Mouse (Mus musculus): ENCODE data around the gene Glis3. TPM values are rescaled to one million over a fixed set of nuclear protein-coding genes. Genes with fewer than 3 reads are reported as not detected.

The Glis3 gene
- polyA plus RNA-seq, 1 experiment from 2014 or later, result 0.32 TPM

DNA sequence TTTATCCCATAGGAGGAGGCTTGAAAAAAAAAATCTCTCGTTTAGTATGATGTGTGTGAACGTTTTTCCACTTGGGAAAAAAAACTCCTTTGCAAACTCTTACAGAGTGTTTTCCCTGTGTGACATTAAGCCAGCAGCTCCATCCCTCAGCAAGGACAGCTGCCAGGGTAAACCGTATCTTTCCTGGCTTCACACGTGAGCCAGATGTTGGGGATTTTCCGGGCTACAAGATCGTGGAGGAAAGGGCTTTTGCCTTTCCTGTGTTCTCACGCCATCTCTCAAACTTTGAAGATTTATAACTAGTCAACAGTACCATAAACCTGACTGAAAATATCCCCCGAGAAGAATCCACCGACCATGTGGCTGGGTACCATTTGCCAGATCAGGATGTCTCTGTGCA is 256.9 kb downstream of the Glis3 start:
- Histone ChIP-seq H3K9me3 (ENCODE audit: control insufficient read depth, low read length) (no peaks in the 10 kb centered on the region), H3K27ac (ENCODE audit: low read length) (no peak overlapping the region), H3K36me3 (ENCODE audit: control insufficient read depth, insufficient read depth) (no peaks in the 10 kb centered on the region), H3K9ac (replicated peaks; ENCODE audit: low read depth, low read length) (no peak overlapping the region), H3K27me3 (replicated peaks; ENCODE audit: control insufficient read depth, insufficient read depth, low read length) (no peaks in the 10 kb centered on the region), H3K4me2 (ENCODE audit: low read length) (no peak overlapping the region), H3K4me1 (replicated peaks; ENCODE audit: control insufficient read depth, insufficient read depth, low read length) (no peaks in the 10 kb centered on the region), H3K4me3 (replicated peaks; ENCODE audit: low read length) (no peak overlapping the region)
- ATAC-seq, result no peak
- WGBS, result 83% methylated on average over 9 of the region's 9 CpGs

DNA sequence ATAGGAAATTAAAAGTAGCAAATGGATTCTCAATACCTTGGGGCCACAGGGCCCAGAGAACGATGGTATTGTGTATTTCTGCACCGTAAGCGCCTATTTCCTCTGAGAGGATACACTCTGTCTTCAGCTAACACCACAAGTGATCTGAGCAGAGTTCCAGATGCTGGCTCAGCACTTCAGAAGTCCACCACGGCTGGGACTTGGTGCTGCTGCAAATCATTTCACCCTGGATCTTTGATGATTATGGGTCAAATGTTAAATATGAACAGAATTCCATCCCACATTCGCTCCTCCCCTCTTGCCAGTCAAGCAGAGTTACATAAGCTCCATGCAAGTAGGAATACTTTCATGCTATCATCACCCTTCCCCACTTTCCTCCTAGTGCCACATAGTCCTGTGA is 263.8 kb downstream of the Glis3 start:
- Histone ChIP-seq H3K4me2 (ENCODE audit: low read length) (no peak overlapping the region), H3K9ac (replicated peaks; ENCODE audit: low read depth, low read length) (no peak overlapping the region), H3K27ac (ENCODE audit: low read length) (no peak overlapping the region), H3K4me1 (replicated peaks; ENCODE audit: control insufficient read depth, insufficient read depth, low read length) (no peaks in the 10 kb centered on the region), H3K36me3 (ENCODE audit: control insufficient read depth, insufficient read depth) (no peaks in the 10 kb centered on the region), H3K4me3 (replicated peaks; ENCODE audit: low read length) (no peak overlapping the region), H3K9me3 (ENCODE audit: control insufficient read depth, low read length) (no peaks in the 10 kb centered on the region), H3K27me3 (replicated peaks; ENCODE audit: control insufficient read depth, insufficient read depth, low read length) (no peaks in the 10 kb centered on the region)
- 94% methylated on average over 5 of the region's 5 CpGs for WGBS
- ATAC-seq, result no peak

- H3K27ac ChIP-seq (ENCODE audit: low read length), result no peak overlapping the region
- ATAC-seq, result no peak
- H3K9me3 ChIP-seq (ENCODE audit: control insufficient read depth, low read length), result no peaks in the 10 kb centered on the region
- no peak overlapping the region for H3K4me2 ChIP-seq (ENCODE audit: low read length)
- H3K9ac ChIP-seq (replicated peaks; ENCODE audit: low read depth, low read length), result no peak overlapping the region
- H3K27me3 ChIP-seq (replicated peaks; ENCODE audit: control insufficient read depth, insufficient read depth, low read length), result no peaks in the 10 kb centered on the region
- H3K4me3 ChIP-seq (replicated peaks; ENCODE audit: low read length), result no peak overlapping the region
- no peaks in the 10 kb centered on the region for H3K36me3 ChIP-seq (ENCODE audit: control insufficient read depth, insufficient read depth)
- WGBS, result 74% methylated on average over 3 of the region's 3 CpGs
- H3K4me1 ChIP-seq (replicated peaks; ENCODE audit: control insufficient read depth, insufficient read depth, low read length), result no peaks in the 10 kb centered on the region
These were observed 271.1 kb downstream of the Glis3 start for GRCm38 (mm10) chr19:28408787-28409186.

DNA sequence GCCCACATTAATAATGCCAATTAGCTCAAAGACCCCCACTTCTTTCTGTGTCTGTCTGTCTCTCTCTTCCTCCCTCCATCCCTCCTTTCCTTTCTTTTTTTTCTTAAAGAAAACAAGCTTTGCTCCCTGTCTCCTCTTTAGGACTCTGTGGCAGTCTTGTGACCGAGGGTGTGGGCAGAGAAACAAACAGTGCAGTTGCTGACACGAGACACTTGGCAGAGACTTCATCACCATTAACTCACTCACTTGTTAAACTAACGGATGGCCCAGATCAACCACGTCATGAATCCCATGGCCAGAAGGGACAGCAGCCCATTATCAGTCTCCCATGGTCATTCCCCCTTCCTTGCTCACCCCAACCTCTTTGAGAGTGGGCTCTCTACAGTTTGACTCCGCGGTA is 276.9 kb downstream of the Glis3 start:
- Histone ChIP-seq H3K9ac (replicated peaks; ENCODE audit: low read depth, low read length) (no peak overlapping the region), H3K36me3 (ENCODE audit: control insufficient read depth, insufficient read depth) (no peaks in the 10 kb centered on the region), H3K9me3 (ENCODE audit: control insufficient read depth, low read length) (no peaks in the 10 kb centered on the region), H3K27me3 (replicated peaks; ENCODE audit: control insufficient read depth, insufficient read depth, low read length) (no peaks in the 10 kb centered on the region), H3K27ac (ENCODE audit: low read length) (no peak overlapping the region), H3K4me3 (replicated peaks; ENCODE audit: low read length) (no peak overlapping the region), H3K4me1 (replicated peaks; ENCODE audit: control insufficient read depth, insufficient read depth, low read length) (no peaks in the 10 kb centered on the region), H3K4me2 (ENCODE audit: low read length) (no peak overlapping the region)
- ATAC-seq, result no peak
- 66% methylated on average over 6 of the region's 6 CpGs for WGBS

DNA sequence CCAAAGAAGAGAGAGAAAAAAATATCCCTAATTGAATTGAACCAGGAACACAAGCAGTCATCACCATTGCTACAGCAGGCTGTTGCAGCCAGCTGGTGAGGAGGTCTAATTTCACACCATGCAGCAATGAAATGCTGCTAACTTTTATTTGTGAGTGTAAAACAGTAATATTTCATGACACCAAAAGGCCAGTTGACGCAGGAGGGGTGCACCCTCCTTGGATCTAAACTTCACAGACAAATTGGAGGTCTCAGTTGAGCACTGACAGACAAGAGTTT is 284.4 kb downstream of the Glis3 start:
- peaks cover 17% of the 10 kb centered on the region for H3K4me1 ChIP-seq (replicated peaks; ENCODE audit: control insufficient read depth, insufficient read depth, low read length)
- ATAC-seq, result peak; percentile 47
- peaks cover 6% of the 10 kb centered on the region; the same call in 1 of the 2 replicates for H3K27me3 ChIP-seq (replicated peaks; ENCODE audit: control insufficient read depth, insufficient read depth, low read length)
- 0 out of 2 replicates have a peak overlapping the region, but pooled peaks have one; percentile 12 for H3K27ac ChIP-seq (ENCODE audit: low read length)
- H3K4me3 ChIP-seq (replicated peaks; ENCODE audit: low read length), result no peak overlapping the region
- H3K4me2 ChIP-seq (ENCODE audit: low read length), result no peak overlapping the region
- no peaks in the 10 kb centered on the region for H3K36me3 ChIP-seq (ENCODE audit: control insufficient read depth, insufficient read depth)
- 33% methylated on average over 1 of the region's 1 CpGs for WGBS
- H3K9ac ChIP-seq (replicated peaks; ENCODE audit: low read depth, low read length), result no peak overlapping the region
- H3K9me3 ChIP-seq (ENCODE audit: control insufficient read depth, low read length), result no peaks in the 10 kb centered on the region

DNA sequence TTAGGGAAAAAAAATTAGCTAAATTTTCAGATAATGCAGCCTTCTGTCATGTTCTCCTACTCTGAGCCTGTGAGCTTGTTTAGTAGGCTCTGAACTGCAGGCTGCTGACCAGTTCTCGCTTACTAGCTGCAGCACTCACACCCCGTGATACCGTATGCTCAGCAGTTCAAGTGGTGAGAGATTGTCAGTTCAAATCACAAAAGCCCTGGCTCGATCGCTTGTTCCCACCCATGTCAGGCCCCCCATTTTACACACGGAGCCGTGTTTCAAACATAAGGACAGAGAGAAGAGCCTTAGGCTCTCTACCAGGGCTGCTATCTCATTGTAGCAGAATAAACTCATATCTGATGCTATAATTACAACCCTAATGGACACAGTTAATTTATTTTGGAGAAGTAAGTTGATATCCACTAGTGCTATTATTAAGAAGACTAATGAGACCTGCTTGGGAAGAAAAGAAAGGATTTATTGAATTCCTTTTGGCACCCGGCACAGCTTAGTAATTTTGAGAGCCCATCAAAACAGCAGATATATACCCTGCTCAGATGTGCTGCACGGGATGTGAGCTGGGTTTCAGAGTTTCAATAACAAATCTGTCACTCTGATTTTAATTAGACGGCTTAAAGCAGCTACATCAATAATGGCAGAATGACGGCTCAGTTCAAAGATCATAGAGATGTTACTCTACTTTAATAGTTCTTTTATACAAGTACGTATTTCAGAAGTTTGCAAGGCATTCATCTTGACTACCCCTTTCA is 284.9 kb downstream of the Glis3 start:
- 8% methylated on average over 12 of the region's 12 CpGs for WGBS
- peak overlapping the region; percentile 58; the same call in 1 of the 2 replicates for H3K27ac ChIP-seq (ENCODE audit: low read length)
- H3K36me3 ChIP-seq (ENCODE audit: control insufficient read depth, insufficient read depth), result no peaks in the 10 kb centered on the region
- no peak overlapping the region for H3K9ac ChIP-seq (replicated peaks; ENCODE audit: low read depth, low read length)
- H3K4me3 ChIP-seq (replicated peaks; ENCODE audit: low read length), result no peak overlapping the region
- H3K4me1 ChIP-seq (replicated peaks; ENCODE audit: control insufficient read depth, insufficient read depth, low read length), result peaks cover 17% of the 10 kb centered on the region
- peak overlapping the region; percentile 18 for H3K4me2 ChIP-seq (ENCODE audit: low read length)
- no peaks in the 10 kb centered on the region for H3K9me3 ChIP-seq (ENCODE audit: control insufficient read depth, low read length)
- ATAC-seq, result peak; percentile 89
- peaks cover 6% of the 10 kb centered on the region; the same call in 1 of the 2 replicates for H3K27me3 ChIP-seq (replicated peaks; ENCODE audit: control insufficient read depth, insufficient read depth, low read length)

GRCm38 (mm10) chr19:28393766-28394165 is 286.1 kb downstream of the Glis3 start:
- no peaks in the 10 kb centered on the region for H3K36me3 ChIP-seq (ENCODE audit: control insufficient read depth, insufficient read depth)
- H3K4me1 ChIP-seq (replicated peaks; ENCODE audit: control insufficient read depth, insufficient read depth, low read length), result peaks cover 17% of the 10 kb centered on the region
- WGBS, result 40% methylated on average over 6 of the region's 7 CpGs
- peak; percentile 41 for ATAC-seq
- no peak overlapping the region for H3K9ac ChIP-seq (replicated peaks; ENCODE audit: low read depth, low read length)
- no peaks in the 10 kb centered on the region for H3K9me3 ChIP-seq (ENCODE audit: control insufficient read depth, low read length)
- no peak overlapping the region for H3K4me3 ChIP-seq (replicated peaks; ENCODE audit: low read length)
- H3K27me3 ChIP-seq (replicated peaks; ENCODE audit: control insufficient read depth, insufficient read depth, low read length), result peaks cover 6% of the 10 kb centered on the region
- no peak overlapping the region for H3K27ac ChIP-seq (ENCODE audit: low read length)
- no peak overlapping the region for H3K4me2 ChIP-seq (ENCODE audit: low read length)

- ATAC-seq, result no peak
- 90% methylated on average over 3 of the region's 3 CpGs for WGBS
- Histone ChIP-seq H3K27me3 (replicated peaks; ENCODE audit: control insufficient read depth, insufficient read depth, low read length) (peaks cover 6% of the 10 kb centered on the region), H3K9me3 (ENCODE audit: control insufficient read depth, low read length) (no peaks in the 10 kb centered on the region), H3K36me3 (ENCODE audit: control insufficient read depth, insufficient read depth) (no peaks in the 10 kb centered on the region), H3K4me3 (replicated peaks; ENCODE audit: low read length) (no peak overlapping the region), H3K4me1 (replicated peaks; ENCODE audit: control insufficient read depth, insufficient read depth, low read length) (peaks cover 17% of the 10 kb centered on the region), H3K9ac (replicated peaks; ENCODE audit: low read depth, low read length) (no peak overlapping the region), H3K27ac (ENCODE audit: low read length) (no peak overlapping the region), H3K4me2 (ENCODE audit: low read length) (no peak overlapping the region)
These were observed 287.0 kb downstream of the Glis3 start for GRCm38 (mm10) chr19:28392838-28393237.

DNA sequence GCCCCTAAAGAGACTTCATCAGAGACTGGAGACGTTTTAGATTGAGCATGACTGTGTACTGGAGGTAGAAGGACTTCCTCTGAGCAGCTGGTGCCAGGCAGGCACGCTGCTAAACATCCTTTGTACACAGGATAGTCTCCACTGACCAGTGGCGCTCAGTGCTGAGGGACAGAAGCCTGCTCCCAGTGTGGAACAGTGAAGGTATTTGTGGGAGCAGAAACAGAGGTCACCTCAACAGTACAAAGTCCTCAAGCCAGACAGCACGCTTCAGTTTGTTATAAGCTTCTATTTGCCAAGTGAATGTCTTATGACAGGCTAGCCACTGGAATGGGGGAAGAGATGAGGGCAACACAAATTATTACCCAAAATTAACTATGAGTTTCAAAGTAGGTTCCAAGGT is 289.0 kb downstream of the Glis3 start:
- 78% methylated on average over 4 of the region's 4 CpGs for WGBS
- Histone ChIP-seq H3K9ac (replicated peaks; ENCODE audit: low read depth, low read length) (no peak overlapping the region), H3K27me3 (replicated peaks; ENCODE audit: control insufficient read depth, insufficient read depth, low read length) (peaks cover 6% of the 10 kb centered on the region), H3K4me2 (ENCODE audit: low read length) (no peak overlapping the region), H3K36me3 (ENCODE audit: control insufficient read depth, insufficient read depth) (no peaks in the 10 kb centered on the region), H3K27ac (ENCODE audit: low read length) (no peak overlapping the region), H3K4me3 (replicated peaks; ENCODE audit: low read length) (no peak overlapping the region), H3K9me3 (ENCODE audit: control insufficient read depth, low read length) (no peaks in the 10 kb centered on the region), H3K4me1 (replicated peaks; ENCODE audit: control insufficient read depth, insufficient read depth, low read length) (peaks cover 17% of the 10 kb centered on the region)
- ATAC-seq, result no peak

DNA sequence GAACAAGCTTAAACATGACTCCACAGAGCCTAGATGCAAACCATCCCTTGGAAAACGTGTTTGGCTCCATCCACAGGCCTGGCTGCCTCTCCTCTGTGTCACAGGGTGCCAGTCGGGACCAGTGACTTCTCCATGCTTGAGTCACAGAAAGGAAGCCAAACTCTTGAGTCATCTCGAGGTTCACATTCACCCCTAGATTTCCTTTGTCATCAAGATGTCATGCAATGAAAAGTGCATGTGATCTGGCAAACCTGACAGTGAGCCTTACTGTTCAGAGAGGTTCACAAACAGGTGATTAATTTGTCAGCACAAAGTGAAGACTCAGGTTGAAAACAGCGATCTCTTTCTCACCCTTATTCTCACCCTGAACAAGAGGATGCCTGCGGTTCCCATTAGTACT is 290.7 kb downstream of the Glis3 start:
- Histone ChIP-seq H3K27me3 (replicated peaks; ENCODE audit: control insufficient read depth, insufficient read depth, low read length) (peaks cover 16% of the 10 kb centered on the region), H3K4me2 (ENCODE audit: low read length) (no peak overlapping the region), H3K4me3 (replicated peaks; ENCODE audit: low read length) (no peak overlapping the region), H3K27ac (ENCODE audit: low read length) (no peak overlapping the region), H3K9me3 (ENCODE audit: control insufficient read depth, low read length) (no peaks in the 10 kb centered on the region), H3K9ac (replicated peaks; ENCODE audit: low read depth, low read length) (no peak overlapping the region), H3K4me1 (replicated peaks; ENCODE audit: control insufficient read depth, insufficient read depth, low read length) (peaks cover 1% of the 10 kb centered on the region), H3K36me3 (ENCODE audit: control insufficient read depth, insufficient read depth) (no peaks in the 10 kb centered on the region)
- no peak for ATAC-seq
- 72% methylated on average over 5 of the region's 5 CpGs for WGBS

Measured in forebrain, embryonic 16.5 days (tissue).